Mouse (Mus musculus): ENCODE measurements around the gene Tor1a. TPM values are rescaled to one million over a fixed set of nuclear protein-coding genes. Genes with fewer than 3 reads are reported as not detected.
"Not testable (repeated sequence)": the region's sequence is repeated elsewhere in the genome, so short reads cannot be mapped to it uniquely, and the experiment has no call there.

The Tor1a gene
- polyA plus RNA-seq, 1 experiment = 20.5 TPM

DNA sequence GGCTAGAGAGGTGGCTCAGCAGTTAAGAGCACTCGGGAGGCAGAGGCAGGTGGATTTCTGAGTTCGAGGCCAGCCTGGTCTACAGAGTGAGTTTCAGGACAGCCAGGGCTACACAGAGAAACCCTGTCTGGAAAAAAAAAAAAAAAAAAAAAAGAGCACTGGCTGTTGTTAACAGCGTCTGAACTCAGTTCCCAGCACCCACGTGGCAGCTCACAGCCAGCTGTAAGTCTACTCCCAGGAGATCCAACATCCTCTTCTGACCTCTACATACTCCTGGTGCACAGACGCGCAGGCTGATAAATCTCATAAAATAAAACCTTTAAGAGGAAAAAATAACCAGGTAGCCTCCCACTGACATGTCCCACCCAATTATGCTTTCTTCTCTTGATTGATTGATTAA is 51.8 kb downstream of the Tor1a start:
- peaks cover 12% of the 10 kb centered on the region for H3K4me1 ChIP-seq (ENCODE audit: control insufficient read depth, insufficient read depth, insufficient read length, low read length)
- H3K4me3 ChIP-seq (ENCODE audit: insufficient read depth, low read depth, low read length); H3K27ac ChIP-seq (replicated peaks; ENCODE audit: low read depth, low read length): not testable (repeated sequence)

DNA sequence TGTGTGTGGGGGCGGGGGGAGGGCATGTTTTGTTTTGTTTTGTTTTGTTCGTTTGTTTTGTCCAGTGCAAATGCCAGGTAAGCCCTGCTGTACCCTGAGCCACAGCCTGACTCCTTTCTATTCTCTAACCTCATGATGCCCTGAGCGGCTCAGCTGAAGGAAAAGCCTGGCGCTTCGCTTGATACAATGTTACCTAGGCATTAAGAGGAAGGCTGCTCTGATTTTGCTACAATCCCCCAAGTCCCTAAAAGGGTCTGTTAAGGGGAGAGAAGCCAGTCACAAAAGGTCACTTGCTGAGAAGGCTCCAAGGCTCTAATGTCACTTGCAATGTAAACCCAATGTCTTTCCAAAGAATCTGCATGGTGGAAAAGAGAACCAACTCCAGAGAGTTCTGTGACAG is 52.4 kb downstream of the Tor1a start:
- no peak overlapping the region for H3K4me3 ChIP-seq (ENCODE audit: insufficient read depth, low read depth, low read length)
- H3K27ac ChIP-seq (replicated peaks; ENCODE audit: low read depth, low read length) = no peak overlapping the region
- peaks cover 12% of the 10 kb centered on the region for H3K4me1 ChIP-seq (ENCODE audit: control insufficient read depth, insufficient read depth, insufficient read length, low read length)

DNA sequence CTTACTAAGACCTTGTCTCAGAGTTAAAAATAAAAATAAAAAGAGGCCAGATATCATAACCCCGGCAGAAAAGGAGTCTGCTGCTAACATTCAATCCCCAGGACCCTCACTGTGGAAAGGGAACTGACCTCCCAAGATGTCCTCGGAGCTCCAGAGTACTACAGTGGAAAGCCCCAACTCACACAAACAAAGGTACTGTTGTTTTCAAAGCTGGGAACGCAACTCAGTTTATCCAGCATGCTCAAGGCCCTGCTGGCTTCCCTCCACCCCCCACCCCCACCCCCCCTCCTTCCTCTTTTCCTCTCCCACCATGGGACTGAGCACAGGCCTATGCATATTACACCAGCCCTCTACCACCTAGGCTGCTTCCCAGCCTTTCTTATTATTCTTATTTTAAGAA is 52.9 kb downstream of the Tor1a start:
- no peak overlapping the region for H3K4me3 ChIP-seq (ENCODE audit: insufficient read depth, low read depth, low read length)
- peaks cover 12% of the 10 kb centered on the region for H3K4me1 ChIP-seq (ENCODE audit: control insufficient read depth, insufficient read depth, insufficient read length, low read length)
- no peak overlapping the region for H3K27ac ChIP-seq (replicated peaks; ENCODE audit: low read depth, low read length)

DNA sequence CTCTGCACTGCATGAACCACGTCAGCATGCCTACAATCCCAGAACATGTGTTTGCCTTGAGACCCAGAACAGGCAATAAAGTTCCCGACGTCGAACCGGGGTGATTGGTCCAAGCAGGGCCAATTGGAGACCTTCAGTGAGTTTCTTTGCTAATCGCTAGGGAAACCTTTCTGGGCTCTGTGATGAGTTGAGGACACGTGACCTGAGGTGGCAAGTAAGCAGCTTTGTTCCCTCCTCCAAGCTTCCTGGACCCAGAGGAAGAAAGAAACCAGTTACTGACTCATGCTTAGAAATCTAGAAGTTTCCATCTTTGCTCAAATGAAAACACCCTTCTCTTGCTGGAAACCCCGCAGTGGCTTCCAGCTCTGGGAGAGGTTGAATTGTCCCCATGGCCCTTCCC is 54.7 kb downstream of the Tor1a start:
- Histone ChIP-seq H3K27ac (replicated peaks; ENCODE audit: low read depth, low read length) (0 out of 2 replicates have a peak overlapping the region, but pooled peaks have one; percentile 8), H3K4me1 (ENCODE audit: control insufficient read depth, insufficient read depth, insufficient read length, low read length) (peaks cover 12% of the 10 kb centered on the region), H3K4me3 (ENCODE audit: insufficient read depth, low read depth, low read length) (no peak overlapping the region)

DNA sequence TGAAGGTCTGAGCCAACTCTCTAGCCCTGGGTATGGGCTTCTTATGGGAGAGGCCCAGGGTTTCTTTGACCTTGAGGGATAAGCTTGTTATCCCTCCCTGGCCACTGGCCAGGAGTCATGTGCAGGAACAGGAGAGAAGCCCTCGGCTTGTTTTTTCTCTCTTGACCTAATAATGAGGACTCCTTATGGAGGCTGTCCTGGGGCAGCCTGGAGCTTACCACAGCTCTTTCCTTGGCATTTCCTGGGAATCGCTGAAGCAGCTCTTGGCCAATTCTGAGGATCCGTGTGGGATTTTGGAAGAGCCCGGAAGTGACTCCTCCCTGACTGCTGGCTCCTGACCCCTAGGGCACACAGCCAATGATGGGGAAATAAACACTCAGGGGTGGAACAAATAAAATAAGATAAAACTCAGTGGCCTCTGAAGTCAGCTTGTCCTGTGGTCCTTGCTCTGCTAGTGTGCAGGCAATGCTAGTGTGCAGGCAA is 55.4 kb downstream of the Tor1a start:
- Histone ChIP-seq H3K4me1 (ENCODE audit: control insufficient read depth, insufficient read depth, insufficient read length, low read length) (peaks cover 12% of the 10 kb centered on the region), H3K27ac (replicated peaks; ENCODE audit: low read depth, low read length) (no peak overlapping the region), H3K4me3 (ENCODE audit: insufficient read depth, low read depth, low read length) (no peak overlapping the region)

Other genes starting within 250 kb of the Tor1a start
- gene 1700001O22Rik, start 164.3 kb downstream of the Tor1a start, polyA plus RNA-seq (2012; ENCODE audit: insufficient read depth, insufficient read length, missing spikeins) = not detected in 2 replicates
- 14.6 and 22.2 TPM in 2 replicates for gene Ntmt1, start 160.1 kb downstream of the Tor1a start, polyA plus RNA-seq (2012; ENCODE audit: insufficient read depth, insufficient read length, missing spikeins)
- gene Asb6, start 137.6 kb downstream of the Tor1a start, polyA plus RNA-seq (2012; ENCODE audit: insufficient read depth, insufficient read length, missing spikeins) = 4.3 and 5.6 TPM in 2 replicates
- not detected in 2 replicates for gene Prrx2, start 133.0 kb downstream of the Tor1a start, polyA plus RNA-seq (2012; ENCODE audit: insufficient read depth, insufficient read length, missing spikeins)
- 15.6 and 20.6 TPM in 2 replicates for gene Ptges, start 38.1 kb downstream of the Tor1a start, polyA plus RNA-seq (2012; ENCODE audit: insufficient read depth, insufficient read length, missing spikeins)
- 13.7 and 14.0 TPM in 2 replicates for gene Tor1b, start 15.0 kb downstream of the Tor1a start, polyA plus RNA-seq (2012; ENCODE audit: insufficient read depth, insufficient read length, missing spikeins)
- 19.9 and 27.2 TPM in 2 replicates for gene BC005624, start 14.3 kb upstream of the Tor1a start, polyA plus RNA-seq (2012; ENCODE audit: insufficient read depth, insufficient read length, missing spikeins)
- 7.3 and 7.7 TPM in 2 replicates for gene Usp20, start 14.3 kb upstream of the Tor1a start, polyA plus RNA-seq (2012; ENCODE audit: insufficient read depth, insufficient read length, missing spikeins)
- gene Fnbp1, start 174.1 kb upstream of the Tor1a start, polyA plus RNA-seq (2012; ENCODE audit: insufficient read depth, insufficient read length, missing spikeins) = 25.7 and 38.1 TPM in 2 replicates
- 11.9 and 24.7 TPM in 2 replicates for gene Gpr107, start 184.4 kb upstream of the Tor1a start, polyA plus RNA-seq (2012; ENCODE audit: insufficient read depth, insufficient read length, missing spikeins)